Mouse (Mus musculus): ENCODE measurements around the gene Gdi2.

DNA sequence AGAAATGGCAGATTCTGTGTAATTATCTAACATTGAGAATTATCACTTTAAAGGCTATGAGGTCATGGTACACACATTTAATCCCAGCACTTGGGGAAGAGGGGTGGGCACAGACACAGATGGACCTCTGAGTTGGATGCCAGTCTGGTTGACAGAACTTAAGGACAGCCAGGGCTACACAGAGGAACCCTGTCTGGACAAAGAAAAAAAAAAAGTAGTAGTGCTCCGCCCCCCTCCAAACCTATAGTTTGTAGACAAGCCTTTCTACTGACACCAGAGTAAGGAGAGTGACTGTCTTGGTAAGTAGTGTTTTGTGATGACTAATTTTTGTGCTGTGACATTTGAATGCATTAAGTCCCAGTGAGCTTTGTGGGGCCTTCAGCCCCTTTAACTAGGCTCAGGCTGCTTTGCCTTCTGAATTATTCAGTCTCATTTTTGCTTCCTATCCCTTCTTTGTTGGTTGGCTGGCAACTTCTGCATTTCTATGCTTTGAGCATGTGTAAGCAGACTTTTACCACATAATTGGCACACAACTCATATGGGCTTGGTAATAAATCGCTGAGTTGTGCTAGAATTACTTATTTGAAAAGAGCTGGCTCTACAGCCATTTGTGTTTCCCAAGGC lies 3.4 kb downstream of the Gdi2 start:
- TF ChIP-seq CTCF (conservative IDR thresholded peaks at IDR 0.05; ENCODE audit: insufficient read depth, insufficient read length, low read depth, low read length) (no peak), POLR2A (IDR thresholded peaks at IDR 0.05; ENCODE audit: low read depth, low read length) (no peak)

Data from kidney, adult 2 months (tissue).